Mouse (Mus musculus): ENCODE results near the gene Tekt4.

- TF ChIP-seq EP300 (optimal IDR thresholded peaks at IDR 0.05), result no peak
- TF ChIP-seq CTCF (IDR thresholded peaks at IDR 0.05; ENCODE audit: low read depth), result peak; percentile 90
Observed at GRCm38 (mm10) chr17:25469798-25470197, 15.4 kb downstream of the Tekt4 start.

Measured in stomach, postnatal 0 days (tissue).